Mouse (Mus musculus) telencephalon, adult 2 months (tissue): ENCODE data around the gene Tanc1.
"Not testable (repeated sequence)": the region's sequence is repeated elsewhere in the genome, so short reads cannot be mapped to it uniquely, and the experiment has no call there.

Experiments
- DNase-seq: peaks from one replicate; pipeline ENCODE4 v3.0.0-alpha.2; 2011; ENCODE audit warnings: low read depth, low spot score

Tanc1 gene

DNA sequence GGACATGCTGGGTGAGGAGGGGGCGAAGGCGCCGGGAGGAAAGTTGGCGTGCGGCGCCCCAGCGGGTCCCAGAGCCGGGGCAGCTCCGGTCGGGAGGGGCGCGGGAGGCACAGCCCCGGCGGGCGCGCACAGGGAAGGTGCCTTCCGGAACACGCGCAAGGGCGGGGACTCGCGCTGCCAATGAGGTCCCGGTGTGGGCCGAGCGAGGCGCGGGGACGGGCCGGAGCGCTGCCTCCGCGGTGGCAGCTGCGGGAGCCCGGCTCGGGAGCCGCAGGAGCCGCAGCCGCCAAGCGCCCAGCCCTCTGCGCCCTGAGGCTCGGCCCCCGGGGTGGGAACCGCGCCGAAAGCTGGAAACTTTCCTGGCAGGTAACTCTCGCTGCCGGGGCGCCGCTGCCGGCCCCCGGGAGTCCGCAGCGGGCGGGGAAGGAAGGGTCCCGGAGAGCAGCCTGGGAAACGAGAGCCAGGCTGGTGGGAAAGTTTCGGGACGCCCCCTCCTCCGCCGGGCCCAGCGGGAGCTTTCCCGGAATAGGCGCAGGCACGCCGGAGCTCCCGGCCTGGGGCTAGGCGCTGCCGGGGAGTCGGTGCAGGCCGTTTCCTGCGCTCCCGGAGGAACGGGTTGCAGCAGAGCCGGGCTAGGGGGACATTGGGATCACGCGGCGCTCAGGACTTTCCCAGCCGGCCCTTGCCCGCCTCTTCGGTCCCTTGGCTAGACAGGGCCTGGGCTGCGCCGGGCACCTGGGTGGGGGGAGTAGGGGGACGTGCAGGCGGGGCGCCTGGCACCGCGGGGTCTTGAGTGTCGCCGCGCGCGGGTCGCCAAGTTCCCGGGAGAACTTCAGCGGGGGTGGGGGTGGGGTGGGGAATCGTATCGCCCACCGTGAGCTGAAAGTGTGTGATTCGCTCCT, at the start of gene Tanc1:
Gene Tanc1 (plus strand): TSS at position 212 of the 902 bp plus-strand sequence.
- no peak for DNase-seq

DNA sequence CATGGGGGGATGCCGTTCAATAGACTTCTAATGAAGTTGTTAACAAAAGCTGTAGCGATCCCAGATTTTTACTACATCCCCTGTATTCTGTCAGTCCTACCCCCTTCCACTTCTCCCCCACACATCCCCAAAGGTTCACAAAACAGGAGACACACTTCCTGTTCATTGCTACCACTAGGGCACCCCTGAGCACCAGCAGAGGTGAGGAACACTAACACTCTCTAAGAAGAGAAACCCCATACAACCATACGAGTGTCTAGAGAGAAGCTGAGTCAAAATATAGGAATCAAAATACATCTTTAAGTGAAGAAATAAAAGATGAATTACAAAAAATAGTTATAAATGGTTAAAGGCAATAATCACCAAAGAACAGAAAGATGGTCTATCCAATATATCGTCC, 49.6 kb upstream of the Tanc1 start:
- DNase-seq: no peak

DNA sequence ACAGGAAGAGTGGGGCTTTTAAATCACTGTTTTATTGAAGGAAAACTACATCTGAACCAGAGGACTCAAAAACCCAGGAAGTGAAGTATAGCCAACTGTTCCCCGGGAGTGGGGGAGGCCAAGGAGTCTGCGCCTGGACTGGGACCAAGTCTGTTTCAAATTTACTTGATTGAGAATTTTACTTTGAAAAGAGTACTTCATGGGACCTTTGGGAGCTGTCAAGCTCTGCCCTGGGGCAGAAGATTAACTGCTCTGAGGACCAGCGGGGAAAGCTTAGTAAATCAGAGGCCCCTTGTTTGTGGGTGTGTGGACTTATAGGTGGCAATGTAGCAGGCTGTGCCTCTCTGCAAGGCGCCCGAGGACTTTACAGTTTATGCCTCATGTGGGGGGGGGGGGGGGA, 49.1 kb upstream of the Tanc1 start:
- no peak for DNase-seq

DNA sequence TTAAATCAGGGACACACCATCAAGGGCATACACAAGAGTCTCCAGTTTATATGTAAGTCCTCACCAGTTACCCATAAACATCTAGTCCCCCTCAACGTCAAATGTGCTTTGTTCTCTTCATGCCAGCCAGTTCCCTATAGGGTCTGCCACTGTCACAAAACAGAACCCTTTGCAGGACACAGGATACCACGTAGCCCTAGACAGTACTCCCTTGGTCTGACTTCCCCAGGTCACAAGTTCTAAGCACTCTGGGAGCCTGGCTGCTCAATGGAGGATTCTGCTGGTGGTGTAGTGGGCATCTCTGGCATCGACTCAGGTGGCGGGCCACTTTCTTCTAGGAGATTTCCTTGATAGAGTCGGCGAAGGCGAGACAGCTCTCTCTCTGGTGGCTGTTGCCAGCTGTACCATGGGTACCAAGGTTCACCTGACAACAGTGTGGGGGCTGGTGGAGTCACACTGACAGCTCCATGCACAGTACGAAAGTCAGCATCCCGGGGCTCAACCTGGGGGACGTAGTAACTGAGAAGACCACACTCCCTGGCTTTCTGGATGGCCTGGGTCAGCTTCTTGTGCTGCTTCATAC, 47.7 kb upstream of the Tanc1 start:
- DNase-seq: not testable (repeated sequence)

DNA sequence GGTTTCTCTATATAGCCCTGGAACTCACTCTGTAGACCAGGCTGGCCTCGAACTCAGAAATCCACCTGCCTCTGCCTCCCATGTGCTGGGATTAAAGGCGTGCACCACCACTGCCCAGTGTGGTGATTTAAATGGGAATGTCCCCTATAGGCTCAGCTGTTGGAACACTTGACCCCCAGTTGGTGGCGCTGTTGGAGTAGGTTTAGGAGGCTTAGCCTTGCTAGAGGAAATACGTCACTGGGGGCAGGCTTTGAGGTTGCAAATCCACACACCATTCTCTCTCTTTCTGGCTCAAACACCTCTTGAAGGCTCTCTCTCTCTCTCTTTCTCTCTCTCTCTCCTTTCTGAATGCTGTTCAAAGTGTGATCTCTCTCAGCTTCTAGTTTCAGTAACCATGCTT, 46.9 kb upstream of the Tanc1 start:
- no peak for DNase-seq

DNA sequence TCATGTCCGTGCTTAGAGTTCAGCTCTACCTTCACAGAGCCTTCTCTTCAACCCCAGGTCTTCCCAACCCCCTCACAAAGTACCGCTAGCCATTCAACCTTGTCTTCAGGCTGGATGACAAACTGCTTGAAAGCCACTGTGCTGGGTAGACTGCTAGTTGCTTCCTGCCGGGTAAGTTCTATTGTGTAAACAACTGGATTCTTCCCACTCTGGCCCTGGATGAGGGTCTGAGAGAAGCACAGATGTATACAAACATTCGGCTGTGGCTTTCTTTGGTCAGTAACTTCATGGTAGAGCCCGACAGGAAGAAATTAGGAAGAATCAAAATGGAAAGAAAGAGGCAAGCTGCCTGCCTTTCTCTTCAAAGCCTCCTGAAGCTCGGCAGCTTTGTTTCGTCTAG, 30.9 kb upstream of the Tanc1 start:
- DNase-seq: no peak

DNA sequence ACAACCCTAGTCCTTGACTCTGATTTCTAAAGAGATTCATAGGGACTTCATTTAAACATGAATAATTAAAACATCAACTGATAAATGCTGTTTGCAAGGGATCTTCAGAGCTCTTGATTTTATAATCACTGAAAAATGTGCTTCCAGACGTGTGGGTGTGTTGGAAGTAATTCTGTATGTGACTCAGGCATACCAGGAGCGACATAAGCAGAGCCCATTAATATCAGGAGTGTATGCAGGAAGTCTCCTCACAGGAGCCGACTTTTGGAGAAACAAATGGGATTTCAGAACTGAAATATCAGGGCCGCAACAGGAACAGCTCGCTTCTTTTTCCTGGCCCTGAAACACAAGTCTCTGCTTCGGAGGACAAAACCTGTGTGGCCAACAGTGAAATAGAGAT, 27.9 kb upstream of the Tanc1 start:
- no peak for DNase-seq

DNA sequence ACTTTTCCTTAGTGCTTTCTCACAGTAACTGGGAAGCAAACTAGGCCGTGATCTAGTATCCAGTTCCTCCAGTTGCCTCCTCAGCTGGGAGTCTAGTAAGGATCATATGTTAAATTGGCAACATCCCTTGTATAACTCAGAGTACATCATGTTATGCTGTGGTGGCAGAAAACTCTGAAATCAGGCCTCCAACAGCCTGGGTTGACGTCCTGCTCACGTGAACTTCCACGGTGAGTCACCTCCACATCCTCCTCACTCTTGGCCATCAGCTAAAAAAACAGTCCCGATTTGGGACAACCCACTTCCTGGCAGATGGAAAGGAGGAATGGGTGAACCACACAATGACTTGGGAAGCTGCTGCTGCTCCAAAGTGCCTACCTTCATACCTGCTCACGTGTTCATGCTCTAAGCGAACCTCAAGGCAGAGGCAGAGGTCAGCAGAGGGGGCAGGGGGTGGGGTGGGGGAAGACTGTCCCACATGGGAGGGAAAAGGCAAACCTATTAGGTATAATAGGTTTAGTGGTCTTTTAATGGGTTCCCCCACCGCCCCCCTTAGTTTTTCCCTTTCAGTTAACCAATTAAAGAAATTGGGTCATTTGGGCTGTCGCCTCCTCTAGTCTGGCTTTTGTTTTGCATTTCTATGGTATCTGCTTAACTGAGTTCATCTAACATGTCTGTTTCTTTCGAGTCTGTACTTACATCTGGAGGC, 24.3 kb upstream of the Tanc1 start:
- peak; percentile 63 for DNase-seq

DNA sequence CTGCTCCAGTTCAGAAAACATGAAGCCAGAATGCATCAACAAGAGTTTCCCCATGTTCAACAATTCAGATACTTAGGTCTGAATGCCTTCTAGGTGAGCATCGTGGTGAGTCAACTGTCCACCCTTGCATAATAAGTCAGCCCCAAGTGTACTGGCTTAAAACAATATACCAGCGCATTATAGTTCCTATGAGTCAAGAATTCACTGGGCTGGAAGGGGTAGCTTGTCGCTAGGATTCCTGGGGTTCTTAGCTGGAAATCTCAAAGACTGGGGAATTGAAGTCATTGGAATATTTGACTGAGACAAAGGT, 23.8 kb upstream of the Tanc1 start:
- DNase-seq: no peak

DNA sequence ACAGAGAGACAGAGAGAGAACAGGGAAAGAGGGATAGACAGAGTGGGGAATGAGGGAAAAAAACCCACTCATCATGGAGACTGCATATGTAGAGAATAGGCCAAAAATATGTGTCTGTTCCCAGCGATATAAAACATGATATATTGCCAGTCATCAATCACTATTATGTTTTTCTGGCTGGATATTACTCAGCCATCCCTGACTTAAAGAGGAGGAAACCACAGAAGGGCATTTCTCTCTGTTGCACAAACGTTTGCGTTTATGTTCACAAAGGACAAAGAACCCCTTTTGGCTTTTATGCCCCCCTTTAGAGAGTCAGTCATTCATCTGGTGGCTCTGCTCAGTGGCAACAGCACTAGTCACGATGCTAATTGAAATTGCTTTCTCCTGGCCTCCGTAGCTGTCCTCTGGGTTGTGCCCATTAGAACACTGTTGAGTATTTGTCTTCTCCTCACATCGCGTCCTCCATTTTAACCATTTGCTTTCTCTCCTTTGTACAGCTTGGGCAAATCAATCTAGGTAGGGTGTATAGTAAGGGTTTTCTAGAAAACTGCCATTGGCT, 18.4 kb upstream of the Tanc1 start:
- DNase-seq: no peak

DNA sequence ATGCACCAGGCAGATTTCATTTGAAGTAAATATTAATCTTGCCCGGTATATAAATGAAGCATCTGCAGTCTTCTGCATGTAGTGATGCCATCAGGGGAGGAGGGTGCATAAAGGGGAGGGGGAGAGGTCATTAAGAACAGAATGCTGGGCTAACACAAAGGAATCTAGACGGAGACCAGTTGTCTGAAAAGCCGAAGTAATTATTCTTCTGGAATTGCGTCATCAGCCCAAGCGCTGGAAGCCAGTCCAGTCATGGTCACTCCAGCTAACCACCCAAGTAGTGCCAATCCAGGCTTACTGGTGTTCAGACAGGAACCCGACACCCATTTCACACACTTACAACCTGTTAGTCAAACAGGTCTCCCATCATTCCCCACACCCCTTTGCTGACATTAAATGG, 17.7 kb upstream of the Tanc1 start:
- no peak for DNase-seq

DNA sequence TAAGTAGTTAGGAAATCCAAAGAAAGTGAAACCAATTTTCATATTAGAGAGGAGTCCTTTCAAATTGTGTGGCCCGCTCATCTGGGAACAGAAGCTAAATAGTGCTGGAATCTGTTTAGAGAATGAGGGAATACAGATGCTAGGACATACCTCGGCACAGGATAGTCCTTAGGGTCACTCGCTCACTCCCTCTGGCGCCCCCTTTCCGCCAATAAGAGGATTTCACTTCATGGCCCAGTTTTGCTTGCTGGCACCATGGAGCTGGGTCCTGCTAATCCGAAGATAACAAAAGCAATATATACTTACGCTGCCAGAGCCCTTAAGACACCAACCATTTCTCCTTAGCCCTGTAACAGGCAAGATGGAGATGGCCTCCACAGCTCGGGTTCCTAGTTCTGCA, 15.3 kb upstream of the Tanc1 start:
- no peak for DNase-seq

DNA sequence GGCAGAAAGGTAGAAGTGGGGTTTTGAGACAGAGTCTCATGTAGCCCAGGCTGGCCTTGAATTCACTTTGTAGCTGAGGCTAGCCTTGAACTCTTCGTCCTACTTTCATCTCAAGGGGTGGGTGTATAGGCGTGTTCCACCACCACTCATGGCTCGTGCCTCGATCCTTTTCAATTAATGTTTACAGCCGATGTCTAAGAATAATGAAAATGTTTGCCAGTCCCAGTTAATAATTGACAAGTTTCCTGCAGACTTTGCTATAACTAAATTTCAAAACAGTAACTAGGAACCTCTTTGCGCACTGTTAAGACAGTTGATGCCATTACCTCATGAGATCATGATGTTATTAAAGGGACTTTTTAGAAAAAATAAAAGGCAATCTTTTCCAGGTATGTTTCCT, 13.6 kb upstream of the Tanc1 start:
- DNase-seq: no peak

DNA sequence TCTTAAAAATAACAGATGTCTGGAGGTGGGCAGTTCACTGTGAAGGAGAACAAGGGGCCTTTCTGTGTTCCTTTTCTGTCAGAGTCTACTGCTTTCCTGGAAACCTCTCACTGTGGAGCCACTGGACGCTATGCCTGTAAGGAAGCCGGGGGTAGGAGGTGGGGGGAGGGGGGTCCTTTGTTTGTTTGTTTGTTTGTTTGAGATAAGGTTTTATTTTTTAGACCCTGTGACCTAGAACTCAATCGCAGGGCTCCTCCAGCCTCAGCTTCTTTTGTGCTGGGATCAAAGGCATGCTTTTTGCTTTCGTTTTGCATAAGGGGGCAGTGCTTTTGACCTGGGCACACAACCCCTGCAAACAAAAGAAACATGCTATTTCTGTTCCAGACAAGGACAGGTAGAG, 12.9 kb upstream of the Tanc1 start:
- DNase-seq: no peak

DNA sequence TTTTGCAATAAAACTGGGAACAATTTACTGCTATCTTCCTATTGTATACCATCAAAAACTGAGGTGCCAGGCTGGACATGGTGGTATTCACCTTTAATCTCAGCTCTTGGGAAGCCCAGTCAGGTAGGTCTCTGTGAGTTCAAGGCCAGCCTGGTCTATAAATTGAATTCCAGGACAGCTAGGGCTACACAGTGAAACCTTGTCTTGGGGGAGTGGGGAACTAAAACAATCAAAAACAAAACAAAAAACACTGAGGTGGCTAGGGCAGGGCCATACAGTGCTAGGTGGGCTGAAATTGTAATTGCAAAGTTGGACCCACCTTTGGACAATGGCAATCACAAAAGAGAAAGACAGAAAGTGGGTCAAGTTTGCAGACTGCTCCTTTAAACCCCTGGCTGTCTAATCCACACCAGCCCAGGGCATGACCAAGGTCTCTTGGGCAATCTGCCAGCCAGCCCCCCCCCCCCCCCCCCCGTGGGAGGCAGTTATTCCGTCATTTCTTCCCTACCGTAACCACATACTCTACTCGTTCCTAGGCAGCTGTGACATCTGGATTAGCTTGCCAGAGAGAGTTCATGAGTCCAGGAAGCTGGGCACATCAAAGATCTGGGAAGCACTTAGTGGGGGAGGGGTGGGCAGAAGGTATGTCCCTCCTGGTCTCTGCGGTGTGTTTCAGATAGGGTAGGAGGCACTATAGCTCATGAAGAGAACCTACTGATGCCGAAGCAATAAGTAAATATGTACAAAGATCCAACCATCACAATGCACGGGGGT, 12.3 kb upstream of the Tanc1 start:
- no peak for DNase-seq

DNA sequence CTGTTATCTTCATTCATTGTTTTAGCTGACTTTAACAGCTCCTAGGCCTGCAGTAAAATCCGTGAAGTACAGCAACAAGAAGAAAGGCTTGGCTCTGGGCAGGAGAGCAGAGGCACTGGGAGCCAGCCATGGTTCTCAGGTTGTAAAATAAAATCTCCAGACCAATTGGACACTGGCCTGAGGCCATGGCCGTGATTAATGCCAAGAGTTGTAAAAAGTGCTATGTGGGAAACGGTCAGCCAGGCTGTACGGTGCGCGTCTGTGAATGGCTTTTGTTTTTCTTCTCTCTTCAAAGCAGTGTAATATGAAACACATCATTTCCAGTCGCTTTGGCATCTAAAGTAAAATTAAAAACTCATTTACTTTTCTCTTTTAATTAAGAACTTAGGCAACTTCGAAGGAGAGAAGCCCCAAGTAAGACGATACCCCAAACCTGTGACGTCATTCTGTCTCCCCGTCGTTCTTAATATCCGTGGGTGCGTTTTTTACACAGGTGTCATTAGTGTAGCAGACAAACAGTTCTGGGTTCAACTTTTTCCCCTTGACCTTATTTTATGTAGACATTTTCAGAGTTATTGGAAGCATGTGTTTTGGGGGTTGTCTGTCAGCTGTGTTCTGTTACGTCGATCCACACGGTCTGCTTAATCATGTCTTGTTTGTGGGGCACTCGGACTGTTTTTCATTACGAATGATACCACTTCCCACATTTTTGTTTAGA, 11.6 kb upstream of the Tanc1 start:
- no peak for DNase-seq

DNA sequence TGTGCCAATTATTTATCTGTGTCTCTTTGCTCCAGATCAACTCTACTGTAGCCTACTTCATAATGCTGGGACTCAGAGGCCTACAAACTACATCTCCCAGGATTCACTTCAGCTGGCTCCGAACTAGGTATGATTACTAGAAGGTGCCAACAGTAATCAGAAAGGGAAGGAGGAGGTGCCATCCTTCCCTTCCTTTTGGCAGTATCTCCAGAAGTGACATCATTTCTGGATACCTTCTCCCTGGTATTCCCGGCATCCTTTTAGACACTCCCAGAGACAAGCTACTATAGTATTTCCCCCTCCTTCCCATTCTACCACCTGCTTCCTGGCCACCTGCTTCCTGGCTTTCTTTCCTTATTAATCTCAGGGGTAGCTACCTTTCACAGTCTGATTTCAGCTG, 10.9 kb upstream of the Tanc1 start:
- DNase-seq: no peak

DNA sequence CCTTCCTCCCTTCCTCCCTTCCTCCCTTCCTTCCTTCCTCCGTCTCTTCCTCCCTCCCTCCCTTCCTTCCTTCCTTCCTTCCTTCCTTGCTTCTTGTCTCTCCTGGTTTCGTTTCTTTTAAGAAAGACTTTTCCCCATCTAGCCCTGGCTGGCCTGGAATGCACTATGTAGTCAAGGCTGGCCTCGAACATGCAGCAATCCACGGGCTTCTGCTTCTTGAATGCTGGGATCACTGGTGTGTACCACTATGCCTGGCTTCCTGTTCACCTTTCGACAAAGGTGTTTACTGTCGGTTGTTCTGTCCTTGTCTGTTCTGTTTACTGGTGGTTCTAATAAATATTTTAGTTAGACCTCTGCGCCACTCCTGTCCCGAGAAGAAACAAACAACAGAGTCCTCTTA, 10.4 kb upstream of the Tanc1 start:
- no peak for DNase-seq

DNA sequence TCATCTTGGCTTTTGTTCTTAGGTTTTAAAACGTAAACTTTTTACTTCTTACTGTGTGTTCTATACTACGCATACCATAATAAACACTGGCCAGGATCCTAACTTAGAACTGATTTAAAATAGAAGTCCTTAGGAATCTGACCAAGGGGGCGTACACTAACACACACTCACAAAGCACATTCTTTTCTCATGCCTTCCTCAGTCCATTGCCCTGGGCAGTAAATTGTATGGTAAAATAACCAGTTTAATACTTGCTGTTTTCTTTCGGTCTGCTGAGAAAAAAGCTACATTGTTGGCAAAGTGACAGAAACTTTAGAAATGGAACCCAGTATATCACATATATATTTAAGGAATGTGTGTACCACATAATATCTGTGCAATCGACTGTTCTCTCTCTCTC, 2.9 kb upstream of the Tanc1 start:
- DNase-seq: no peak

DNA sequence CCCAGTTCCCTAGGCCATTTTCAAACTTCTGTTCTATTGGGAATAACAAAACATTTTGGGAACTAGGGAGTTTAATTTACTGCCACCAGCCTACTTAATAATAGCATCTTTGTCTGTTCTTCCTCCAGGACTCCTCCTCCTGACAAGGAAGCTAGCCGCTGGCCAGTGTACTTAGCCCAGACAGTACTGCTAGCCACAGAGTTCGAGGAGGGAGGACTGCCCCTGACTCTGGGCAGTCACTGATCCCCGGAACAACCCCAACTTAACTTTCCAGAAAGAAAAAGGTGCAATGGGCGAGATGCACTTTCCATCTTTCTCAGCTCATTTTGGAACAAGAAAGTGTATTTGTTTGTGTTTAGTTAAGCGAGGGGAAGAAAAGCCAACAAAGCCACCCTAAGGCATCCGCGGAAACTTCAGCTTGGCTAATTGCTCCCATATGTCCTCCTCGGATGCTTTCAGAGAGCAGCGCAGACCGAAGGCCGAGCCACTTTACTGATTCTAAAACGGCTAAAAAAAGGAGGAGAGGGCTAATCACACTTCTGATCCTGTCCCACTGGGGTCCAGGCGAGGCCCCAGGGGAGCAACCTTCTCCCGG, 529 bp upstream of the Tanc1 start:
- DNase-seq: no peak
